Mouse (Mus musculus): ENCODE measurements around the gene Brd2. TPM values are rescaled to one million over a fixed set of nuclear protein-coding genes. Genes with fewer than 3 reads are reported as not detected.

The Brd2 gene
- total and polyA plus RNA-seq, 3 experiments, result 99.5 to 252 (median 189) TPM

DNA sequence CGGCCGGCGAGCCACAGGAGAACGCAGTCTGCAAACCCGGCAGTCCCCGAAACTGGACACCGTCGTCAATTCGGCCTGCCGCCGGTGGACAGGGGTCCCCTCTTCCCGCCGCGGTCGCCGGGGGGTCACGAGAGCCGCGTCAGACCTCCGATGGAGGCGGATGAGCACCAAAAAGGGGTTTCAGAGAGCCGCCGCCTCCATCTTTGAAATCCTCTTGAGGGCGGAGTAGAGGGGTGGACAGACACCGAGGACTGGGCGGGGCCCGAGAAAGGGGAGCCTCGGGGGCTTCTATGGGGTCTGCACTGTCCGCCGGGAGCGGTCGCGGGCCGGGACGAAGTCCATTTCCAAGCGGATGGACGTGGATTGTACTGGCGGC is 3.6 kb downstream of the Brd2 start:
- Histone ChIP-seq H3K4me1 (ENCODE audit: control insufficient read depth in 1 of 2, insufficient read depth in 2 of 2, low read length in 2 of 2) (peaks cover 0 to 4% of the 10 kb centered on the region in 2 experiments; a peak in 1 of 4 replicates), H3K27ac (ENCODE audit: control insufficient read depth, low read depth, low read length) (peak overlapping the region; percentile 76), H3K9ac (ENCODE audit: control insufficient read depth, low read depth, low read length, poor library complexity, severe bottlenecking) (peak overlapping the region; percentile 95), H3K36me3 (ENCODE audit: control insufficient read depth in 1 of 2, insufficient read depth in 2 of 2, low read length in 2 of 2) (peaks cover 19 to 30% of the 10 kb centered on the region in 2 experiments), H3K79me2 (ENCODE audit: control insufficient read depth, insufficient read depth, low read length, poor library complexity) (peaks cover 84% of the 10 kb centered on the region), H3K9me3 (replicated peaks; ENCODE audit: insufficient read depth, low read length) (no peaks in the 10 kb centered on the region), H3K27me3 (ENCODE audit: control insufficient read depth in 1 of 2, insufficient read depth in 2 of 2, low read length in 2 of 2) (no peaks in the 10 kb centered on the region), H3K4me3 (ENCODE audit: control insufficient read depth in 1 of 2, insufficient read depth in 1 of 2, low read depth in 2 of 2, low read length in 2 of 2) (peak overlapping the region; percentile 59 to 98)
- DNase-seq (ENCODE audit: low read depth, low spot score), result no peak
- TF ChIP-seq NELFE (IDR thresholded peaks at IDR 0.05; ENCODE audit: low read depth, low read length) (no peak), SIN3A (IDR thresholded peaks at IDR 0.05; ENCODE audit: low read length) (peak; percentile 88; the same call in 1 of the 2 replicates), MYC (IDR thresholded peaks at IDR 0.05; ENCODE audit: low read depth, low read length) (0 out of 2 replicates have a peak, but pooled peaks have one; percentile 17)

GRCm38 (mm10) chr17:34118113-34118872 is 4.1 kb downstream of the Brd2 start:
- peak overlapping the region; percentile 59 to 98 for H3K4me3 ChIP-seq (ENCODE audit: control insufficient read depth in 1 of 2, insufficient read depth in 1 of 2, low read depth in 2 of 2, low read length in 2 of 2)
- peaks cover 22 to 36% of the 10 kb centered on the region in 2 experiments for H3K36me3 ChIP-seq (ENCODE audit: control insufficient read depth in 1 of 2, insufficient read depth in 2 of 2, low read length in 2 of 2)
- no peaks in the 10 kb centered on the region for H3K9me3 ChIP-seq (replicated peaks; ENCODE audit: insufficient read depth, low read length)
- peak overlapping the region; percentile 76 for H3K27ac ChIP-seq (ENCODE audit: control insufficient read depth, low read depth, low read length)
- DNase-seq (ENCODE audit: low read depth, low spot score), result no peak
- H3K27me3 ChIP-seq (ENCODE audit: control insufficient read depth in 1 of 2, insufficient read depth in 2 of 2, low read length in 2 of 2), result no peaks in the 10 kb centered on the region
- H3K9ac ChIP-seq (ENCODE audit: control insufficient read depth, low read depth, low read length, poor library complexity, severe bottlenecking), result peak overlapping the region; percentile 95
- no peaks in the 10 kb centered on the region; a peak in 1 of 4 replicates for H3K4me1 ChIP-seq (ENCODE audit: control insufficient read depth in 1 of 2, insufficient read depth in 2 of 2, low read length in 2 of 2)
- peaks cover 80% of the 10 kb centered on the region for H3K79me2 ChIP-seq (ENCODE audit: control insufficient read depth, insufficient read depth, low read length, poor library complexity)
- TF ChIP-seq ZMIZ1 (IDR thresholded peaks at IDR 0.05; ENCODE audit: low read depth, low read length), result no peak
- TF ChIP-seq ELF1 (IDR thresholded peaks at IDR 0.05; ENCODE audit: low read depth, low read length), result no peak
- TF ChIP-seq RAD21 (IDR thresholded peaks at IDR 0.05; ENCODE audit: low read depth, low read length), result no peak
- peak; percentile 28; the same call in 1 of the 2 replicates for TF ChIP-seq MXI1 (IDR thresholded peaks at IDR 0.05; ENCODE audit: low read depth, low read length)
- TF ChIP-seq POLR2A (IDR thresholded peaks at IDR 0.05; ENCODE audit: control insufficient read depth in 1 of 2, insufficient read depth in 1 of 2, low read depth in 1 of 2, low read length in 2 of 2, poor library complexity in 1 of 2), result peak in 1 of 2 experiments; percentile 13; a peak in 1 of 4 replicates
- TF ChIP-seq RCOR1 (IDR thresholded peaks at IDR 0.05; ENCODE audit: low read depth, low read length), result no peak
- TF ChIP-seq MAX (IDR thresholded peaks at IDR 0.05; ENCODE audit: low read length), result no peak; the same call in 1 of the 2 replicates
- no peak for TF ChIP-seq MAZ (IDR thresholded peaks at IDR 0.05; ENCODE audit: low read depth, low read length)
- TF ChIP-seq JUND (IDR thresholded peaks at IDR 0.05; ENCODE audit: low read depth, low read length), result no peak
- no peak for TF ChIP-seq ZKSCAN1 (IDR thresholded peaks at IDR 0.05; ENCODE audit: low read depth, low read length)
- TF ChIP-seq UBTF (IDR thresholded peaks at IDR 0.05; ENCODE audit: borderline replicate concordance, insufficient read depth, low read depth, low read length), result peak; percentile 83; the same call in 1 of the 2 replicates
- TF ChIP-seq GABPA (IDR thresholded peaks at IDR 0.05; ENCODE audit: low read depth, low read length), result no peak
- TF ChIP-seq TCF12 (IDR thresholded peaks at IDR 0.05; ENCODE audit: low read depth, low read length), result no peak
- no peak for TF ChIP-seq SMC3 (IDR thresholded peaks at IDR 0.05; ENCODE audit: low read depth, low read length)
- no peak for TF ChIP-seq ZNF384 (IDR thresholded peaks at IDR 0.05; ENCODE audit: low read depth, low read length)
- TF ChIP-seq USF2 (IDR thresholded peaks at IDR 0.05; ENCODE audit: borderline replicate concordance in 1 of 2, insufficient read depth in 1 of 2, low read depth in 1 of 2, low read length in 2 of 2), result no peak
- no peak for TF ChIP-seq MEF2A (IDR thresholded peaks at IDR 0.05; ENCODE audit: extremely low read depth, insufficient replicate concordance, low read depth, low read length, poor library complexity, severe bottlenecking)
- no peak for TF ChIP-seq CTCF (IDR thresholded peaks at IDR 0.05 in 2 of 3, conservative IDR thresholded peaks at IDR 0.05 in 1 of 3; ENCODE audit: control insufficient read depth in 1 of 3, insufficient read depth in 1 of 3, low read depth in 2 of 3, low read length in 3 of 3, poor library complexity in 1 of 3, severe bottlenecking in 1 of 3)
- peak; percentile 36; the same call in 1 of the 2 replicates for TF ChIP-seq TBP (IDR thresholded peaks at IDR 0.05; ENCODE audit: low read depth, low read length)
- TF ChIP-seq MYC (IDR thresholded peaks at IDR 0.05; ENCODE audit: low read depth, low read length), result no peak
- 0 out of 2 replicates have a peak, but pooled peaks have one; percentile 10 for TF ChIP-seq HCFC1 (IDR thresholded peaks at IDR 0.05; ENCODE audit: low read depth, low read length)
- TF ChIP-seq POLR2AphosphoS2 (IDR thresholded peaks at IDR 0.05; ENCODE audit: low read length), result no peak
- TF ChIP-seq E2F4 (IDR thresholded peaks at IDR 0.05; ENCODE audit: borderline replicate concordance, low read depth, low read length), result no peak
- TF ChIP-seq ZC3H11A (IDR thresholded peaks at IDR 0.05; ENCODE audit: low read depth, low read length), result no peak
- TF ChIP-seq TAL1 (IDR thresholded peaks at IDR 0.05; ENCODE audit: low read length), result no peak
- no peak for TF ChIP-seq KAT2A (conservative IDR thresholded peaks at IDR 0.05; ENCODE audit: low read depth, low read length)
- TF ChIP-seq BHLHE40 (IDR thresholded peaks at IDR 0.05; ENCODE audit: borderline replicate concordance, low read depth, low read length), result no peak
- no peak for TF ChIP-seq CHD2 (IDR thresholded peaks at IDR 0.05; ENCODE audit: low read length)
